Mouse (Mus musculus) layer of hippocampus, adult 18-20 months (tissue): ENCODE data around the gene Syn2. TPM values are rescaled to one million over a fixed set of nuclear protein-coding genes. Genes with fewer than 3 reads are reported as not detected.
"Not testable (repeated sequence)": the region's sequence is repeated elsewhere in the genome, so short reads cannot be mapped to it uniquely, and the experiment has no call there.

Source experiments
- DNase-seq, 2 experiments: peaks; one replicate each; pipeline ENCODE4 v3.0.0; 2022; ENCODE audit warnings: low spot score in 2 of 2
- total RNA-seq, 2 experiments: library from RNA; stranded (reverse); gene quantifications; 2 replicates each; pipeline ENCODE4 v1.2.3; 2021

Gene Syn2
- total RNA-seq, 2 experiments from 2014 or later: 579 to 589 TPM

GRCm38 (mm10) chr6:115169518-115169917, 34.8 kb downstream of the Syn2 start:
- DNase-seq: no peak

DNA sequence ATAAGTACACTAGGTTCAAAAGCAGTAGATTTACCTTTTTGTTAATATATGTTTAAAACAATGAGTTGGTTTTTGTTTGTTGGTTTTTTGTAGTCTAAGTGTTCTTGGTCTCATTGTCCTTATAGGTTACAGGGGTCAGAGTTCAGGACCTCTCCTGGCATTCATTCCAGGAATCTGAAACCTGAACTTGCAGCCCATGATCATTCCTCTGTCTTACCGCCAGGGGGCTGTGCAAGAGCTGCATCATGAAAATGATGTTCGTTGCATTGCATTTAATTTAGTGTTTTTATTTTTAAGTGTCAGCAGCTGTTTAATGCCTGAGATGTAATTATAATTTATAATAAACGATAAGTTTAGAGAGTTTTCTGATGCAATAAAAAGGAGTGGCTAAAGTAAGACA, 40.1 kb downstream of the Syn2 start:
- DNase-seq: no peak

GRCm38 (mm10) chr6:115178826-115179225, 44.1 kb downstream of the Syn2 start:
- DNase-seq: no peak

- DNase-seq: no peak
These were observed 46.4 kb downstream of the Syn2 start for GRCm38 (mm10) chr6:115181094-115181493.

DNA sequence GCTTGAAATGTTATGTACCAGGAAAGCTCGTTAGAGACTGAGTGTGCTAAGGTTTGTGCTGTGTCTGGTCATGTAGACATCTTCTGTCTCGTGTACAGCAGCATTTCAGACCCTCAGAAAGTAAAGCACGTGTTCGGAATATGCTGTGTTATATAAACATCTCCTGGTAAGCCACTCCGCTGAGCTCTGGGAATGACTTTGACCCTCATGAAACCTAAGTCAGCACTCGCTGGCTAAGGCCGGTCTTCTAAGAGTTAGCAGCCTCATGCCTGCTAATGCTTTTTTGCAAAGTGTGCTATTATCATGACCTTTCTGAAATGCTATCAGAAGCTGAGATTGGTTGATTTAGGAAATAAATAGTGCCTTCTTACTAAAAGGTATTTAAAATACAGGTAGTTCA, 56.4 kb downstream of the Syn2 start:
- no peak for DNase-seq

- DNase-seq: no peak
These were observed 66.1 kb downstream of the Syn2 start for GRCm38 (mm10) chr6:115200753-115201152.

DNA sequence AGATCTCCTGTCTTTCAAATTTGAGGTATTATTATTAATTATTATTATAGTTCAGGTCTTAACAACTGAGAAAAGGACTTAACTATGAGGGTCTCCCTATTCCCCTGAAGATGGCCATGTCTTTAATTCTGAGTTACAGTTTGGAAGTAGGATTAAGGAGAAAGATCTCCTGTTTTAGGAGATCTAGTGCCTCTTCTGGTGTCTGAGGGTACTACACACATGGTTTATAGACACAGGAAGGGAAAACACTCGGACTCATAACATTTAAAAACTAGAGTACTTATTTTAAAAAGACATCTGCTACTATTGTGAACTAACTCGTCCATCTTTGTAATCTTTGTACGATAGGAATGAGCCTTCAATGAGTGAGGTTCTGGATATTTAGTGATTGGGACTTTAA, 68.3 kb downstream of the Syn2 start:
- DNase-seq: no peak

DNA sequence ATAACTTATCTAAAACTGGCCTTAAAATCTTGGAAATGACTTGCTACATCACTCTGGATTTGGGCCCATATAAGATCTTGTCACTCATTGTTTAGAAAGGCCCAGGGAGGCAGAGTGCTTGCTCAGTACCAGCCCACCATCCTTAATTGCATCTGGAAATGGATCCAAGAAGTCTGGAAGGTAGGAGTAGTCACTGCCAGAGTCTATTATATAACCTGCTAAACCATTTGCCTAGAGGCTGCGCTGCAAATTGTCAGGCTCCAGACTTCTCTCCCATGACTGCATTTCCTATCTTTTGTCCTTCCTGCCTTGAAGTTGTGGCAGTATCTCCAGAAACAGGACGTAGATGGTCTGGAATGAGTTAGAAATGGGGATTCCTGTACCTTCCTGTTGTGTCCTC, 75.5 kb downstream of the Syn2 start:
- DNase-seq: peak in 1 of 2 experiments; percentile 71

DNA sequence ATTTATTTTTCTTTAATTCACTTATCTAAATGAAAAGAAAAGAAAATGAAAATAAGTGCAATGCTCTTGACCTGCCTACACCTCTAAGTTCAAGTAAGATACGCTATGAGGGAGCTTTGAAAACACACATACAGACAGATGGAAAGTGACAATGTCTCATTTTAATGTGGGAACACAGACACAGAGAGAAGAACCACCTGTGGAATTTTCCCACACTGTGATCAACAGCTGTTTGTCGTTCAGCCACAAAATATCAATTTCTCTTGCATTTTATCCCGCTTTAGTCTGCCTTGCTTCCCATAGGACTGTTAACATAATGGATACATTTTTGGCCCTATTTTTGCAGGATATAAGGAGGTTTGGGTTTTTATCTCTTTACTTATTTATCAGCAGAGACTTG, 76.1 kb downstream of the Syn2 start:
- no peak for DNase-seq

GRCm38 (mm10) chr6:115212132-115212903, 77.6 kb downstream of the Syn2 start:
- no peak for DNase-seq

DNA sequence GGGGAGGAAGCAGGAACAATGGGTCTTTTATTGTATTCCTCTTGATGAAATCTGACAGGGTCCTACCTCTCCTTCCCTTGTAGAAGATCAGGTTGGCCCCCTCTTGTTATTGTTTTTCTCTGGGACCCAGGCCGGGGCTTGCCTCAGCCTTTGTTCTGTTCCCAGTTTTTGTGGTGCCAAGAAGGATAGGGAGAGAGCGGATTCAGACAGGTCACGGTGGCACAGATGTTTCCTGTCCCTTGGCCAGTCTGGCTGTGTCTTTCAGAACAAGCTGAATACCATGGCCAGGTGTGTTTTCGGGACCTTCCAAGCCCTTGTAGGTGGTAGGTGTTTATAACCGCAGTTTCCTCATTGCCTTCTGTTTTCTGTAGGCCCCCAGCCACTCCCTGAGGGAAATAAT, 78.4 kb downstream of the Syn2 start:
- DNase-seq: no peak

DNA sequence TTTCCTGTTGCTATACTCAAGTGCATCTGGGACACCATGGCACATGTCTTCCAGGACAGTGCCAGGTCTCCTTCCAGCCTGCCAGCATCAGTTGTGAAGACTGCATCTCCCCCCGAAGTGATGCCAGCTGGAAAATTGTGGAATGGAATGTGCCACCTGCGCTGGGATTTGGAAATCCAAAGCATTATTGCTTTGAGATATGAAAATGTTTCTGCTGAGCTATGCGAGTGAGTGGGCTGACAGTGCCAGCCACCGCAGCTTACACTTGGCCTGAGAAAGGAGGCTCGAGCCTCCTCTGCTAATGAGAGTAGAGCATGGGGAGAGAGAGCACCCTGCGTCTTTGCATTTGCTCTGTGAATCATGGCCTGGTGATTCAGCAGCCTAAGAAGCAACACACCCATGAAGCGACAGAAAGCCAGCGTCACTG, 86.5 kb downstream of the Syn2 start:
- peak; percentile 42 to 59 for DNase-seq

DNA sequence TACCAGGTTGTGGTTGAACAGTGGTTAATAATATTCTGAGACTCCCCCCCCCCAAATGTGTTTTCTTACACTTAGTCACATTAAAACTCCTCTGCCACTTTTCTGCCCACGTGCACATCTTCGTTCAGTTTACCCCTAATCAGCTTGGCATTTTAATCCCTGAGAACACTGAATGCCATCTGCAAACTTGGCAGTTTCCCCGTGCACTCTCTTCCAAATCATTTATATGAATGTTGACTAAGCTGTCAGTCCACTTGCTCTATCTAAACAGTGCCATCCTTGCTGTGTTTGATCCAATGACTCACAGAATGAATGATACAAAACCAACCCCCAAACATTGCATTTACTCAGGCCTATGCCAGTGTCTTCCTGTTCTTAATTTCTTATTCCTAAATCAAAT, 90.8 kb downstream of the Syn2 start:
- peak; percentile 80 to 93 for DNase-seq

DNA sequence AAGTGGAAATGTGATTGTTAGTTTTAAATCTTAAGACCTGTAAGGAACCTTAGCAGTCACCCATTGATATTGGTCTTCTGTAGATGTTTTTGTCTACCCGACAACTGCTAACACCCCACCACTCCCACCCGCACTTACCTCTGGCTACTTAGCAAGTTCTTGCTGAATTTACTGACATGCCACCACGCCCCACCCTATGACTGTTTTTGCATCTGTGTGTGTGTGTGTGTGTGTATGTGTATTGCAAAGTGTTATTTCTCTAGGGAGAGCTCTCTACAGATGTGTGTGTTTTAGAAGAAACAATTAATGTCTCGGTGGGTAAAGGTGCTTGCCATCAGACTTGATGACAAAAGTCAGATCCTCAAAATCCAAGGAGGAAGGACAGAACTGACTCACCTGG, 92.3 kb downstream of the Syn2 start, which contains the start of gene Gm17482:
Gene Gm17482, plus strand, starts transcription at position 301 of the 400 bp plus-strand sequence.
- no peak for DNase-seq

DNA sequence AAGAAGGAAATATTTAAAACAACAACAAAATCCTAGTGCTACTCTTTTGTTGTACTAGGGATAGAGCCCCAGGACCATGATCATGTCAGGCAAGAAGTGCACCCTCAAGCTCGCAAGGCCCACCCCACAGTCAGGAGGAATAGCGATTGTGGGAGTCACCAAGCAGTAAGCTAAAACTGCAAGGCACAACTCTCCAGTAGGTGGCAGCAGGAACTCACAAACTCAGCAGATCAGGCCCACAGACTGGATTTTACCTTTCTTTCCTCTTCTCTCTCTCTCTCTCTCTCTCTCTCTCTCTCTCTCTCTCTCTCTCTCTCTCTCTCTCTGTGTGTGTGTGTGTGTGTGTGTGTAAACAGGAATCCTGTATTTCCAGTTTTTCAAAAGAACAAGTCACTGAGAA, 92.8 kb downstream of the Syn2 start:
- peak; percentile 73 to 92 for DNase-seq

DNA sequence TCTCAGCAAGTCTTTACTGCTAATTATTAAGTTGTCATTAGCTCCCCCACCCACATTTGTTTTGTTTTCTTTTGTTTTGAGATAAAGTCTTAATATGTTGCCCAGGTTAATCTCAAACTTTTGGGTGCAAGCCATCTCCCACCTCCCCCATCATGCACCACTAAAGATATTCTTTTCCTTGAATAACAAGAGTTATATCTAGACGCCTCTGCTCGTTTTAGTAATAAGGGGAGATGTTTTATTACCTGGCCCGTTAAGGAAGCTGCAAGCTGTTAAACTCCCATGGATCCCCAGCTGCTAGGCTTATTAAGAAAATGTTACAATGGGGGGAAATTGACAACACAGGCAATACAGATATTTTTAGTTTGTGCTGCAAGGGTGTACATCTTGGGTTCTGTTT, 95.9 kb downstream of the Syn2 start:
- DNase-seq: no peak

- DNase-seq: no peak
These were observed 97.1 kb downstream of the Syn2 start for GRCm38 (mm10) chr6:115231836-115232235.

DNA sequence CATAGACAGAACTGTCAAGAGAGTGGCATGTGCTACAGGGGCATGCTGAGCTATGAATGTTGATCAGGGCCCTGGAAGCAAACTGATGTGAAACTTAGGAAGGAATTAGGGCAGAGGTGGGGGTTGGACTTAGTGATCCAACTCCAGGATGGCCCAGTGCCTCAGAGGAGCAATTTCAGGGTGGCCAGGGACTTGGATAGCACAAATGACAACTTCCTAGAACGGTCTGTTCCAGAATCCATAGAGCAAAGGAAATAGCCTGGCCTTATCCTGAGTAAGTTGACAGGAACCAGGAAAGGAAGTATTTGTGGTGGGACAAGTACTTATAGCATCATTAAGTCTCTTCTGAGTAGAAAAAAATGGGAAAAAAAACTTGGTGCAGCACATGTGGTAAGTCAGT, 97.9 kb downstream of the Syn2 start:
- DNase-seq: no peak

DNA sequence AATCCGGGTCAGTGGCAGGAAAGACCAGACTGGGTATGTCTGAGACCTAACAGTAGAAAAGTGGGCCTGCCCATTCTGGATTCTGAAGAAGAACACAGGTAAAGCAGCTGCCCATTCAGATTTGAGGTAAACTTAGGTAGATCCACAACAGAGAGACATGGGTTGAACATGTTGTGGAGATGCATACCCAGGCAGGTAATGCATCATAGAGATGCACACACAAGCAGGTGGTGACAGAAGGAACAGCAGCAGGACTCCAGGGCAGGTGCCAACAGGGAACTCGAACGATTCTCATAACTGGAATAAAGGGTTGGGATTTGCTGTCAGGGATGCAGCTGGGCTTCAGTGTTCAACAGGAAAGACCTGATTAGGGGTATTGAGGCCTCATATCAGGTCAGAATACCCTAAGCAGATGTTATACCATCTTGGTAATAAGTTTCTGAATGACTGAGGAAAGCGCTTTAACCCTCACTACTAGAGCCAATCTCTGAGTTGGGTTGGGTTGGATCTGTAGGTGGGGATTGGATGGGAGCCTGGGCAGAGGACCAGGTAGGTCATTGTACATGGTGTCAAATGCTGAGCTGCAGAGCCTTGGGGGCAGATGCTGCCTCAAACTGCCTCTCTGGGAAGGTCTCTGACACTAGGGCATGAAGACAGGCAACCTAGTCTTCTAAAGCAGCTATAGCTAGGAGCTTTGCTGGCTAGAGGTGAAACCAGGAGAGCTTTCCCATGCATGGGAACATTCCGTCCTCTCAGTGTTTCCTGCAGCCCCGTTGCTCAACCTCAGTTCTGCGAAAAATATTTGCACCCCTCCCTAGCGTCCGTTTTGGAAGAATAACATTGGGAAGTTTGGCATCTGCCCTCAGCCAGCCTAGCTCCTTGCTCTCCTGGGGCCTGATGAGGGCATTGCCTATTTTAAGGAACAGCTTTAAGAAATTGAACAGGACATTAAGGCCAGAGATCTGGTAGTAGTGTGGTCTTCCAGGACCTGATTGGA, 103.6 kb downstream of the Syn2 start:
- no peak for DNase-seq

- no peak for DNase-seq
These were observed 104.6 kb downstream of the Syn2 start for GRCm38 (mm10) chr6:115239335-115239734.

GRCm38 (mm10) chr6:115240431-115240830, 105.7 kb downstream of the Syn2 start:
- not testable (repeated sequence) for DNase-seq

- no peak for DNase-seq
These were observed 106.5 kb downstream of the Syn2 start for GRCm38 (mm10) chr6:115241131-115241699.
